ENCODE assay signal across 17 mouse cellular contexts in genomic region chr1:151689032-151689431, GRCm38 (mm10).
DNase-seq lines count a peak whose midpoint lies in the region; ATAC-seq lines count a peak whose summit lies in the region.
"Had no signal": no experiment of that assay in that cellular context is flagged by ENCODE, and none has a peak within 500 bp of the region (broad histone marks: within the 10 kb centered on the region; RNA-seq: fewer than 3 reads in every experiment).

No protein-coding gene starts in this region.

- no peak for DNase-seq in lung, postnatal 25 days (ENCODE audit: low spot score)
- peak; percentile 74 for DNase-seq in adrenal gland, adult 8-10 months
- no peak for DNase-seq in limb, embryonic 10.5 days (ENCODE audit: low spot score)
- no peak for DNase-seq in frontal cortex, adult 2 months (ENCODE audit: extremely low spot score in 1 of 2, low spot score in 1 of 2)
- DNase-seq in thymus, postnatal 0 days (ENCODE audit: low spot score) = no peak
- DNase-seq: cerebellum, postnatal 10 days; heart, postnatal 36 days; kidney, postnatal 36 days; liver; thymus, postnatal 14 days had no signal

- no peaks in the 10 kb centered on the region for H3K36me3 ChIP-seq in lung, embryonic 16.5 days (ENCODE audit: control insufficient read depth, insufficient read depth, low read length)
- H3K36me3 ChIP-seq in stomach, embryonic 15.5 days = no peaks in the 10 kb centered on the region
- H3K36me3 ChIP-seq in limb, embryonic 10.5 days = no peaks in the 10 kb centered on the region
- H3K36me3 ChIP-seq: embryonic facial prominence, embryonic 10.5 days; forebrain, embryonic 10.5 days; neural tube, embryonic 13.5 days had no signal

- peak overlapping the region; percentile 56 for H3K27ac ChIP-seq in lung, embryonic 16.5 days (ENCODE audit: low read length)
- 0 out of 2 replicates have a peak overlapping the region, but pooled peaks have one; percentile 32 for H3K27ac ChIP-seq in stomach, embryonic 15.5 days
- H3K27ac ChIP-seq in limb, embryonic 10.5 days = no peak overlapping the region
- H3K27ac ChIP-seq: embryonic facial prominence, embryonic 10.5 days; forebrain, embryonic 10.5 days; left cerebral cortex, adult 2 months; neural tube, embryonic 13.5 days had no signal

- peaks cover 31% of the 10 kb centered on the region for H3K4me1 ChIP-seq in lung, embryonic 16.5 days (replicated peaks; ENCODE audit: control insufficient read depth, insufficient read depth, low read length)
- peaks cover 25% of the 10 kb centered on the region for H3K4me1 ChIP-seq in stomach, embryonic 15.5 days
- H3K4me1 ChIP-seq in limb, embryonic 10.5 days = peaks cover 29% of the 10 kb centered on the region

- no peak overlapping the region for H3K4me2 ChIP-seq in lung, embryonic 16.5 days (ENCODE audit: low read depth, low read length)
- H3K4me2 ChIP-seq in stomach, embryonic 15.5 days = no peak overlapping the region
- H3K4me2 ChIP-seq: neural tube, embryonic 13.5 days had no signal

- WGBS in lung, embryonic 16.5 days = 61% methylated on average over 5 of the region's 5 CpGs
- 54% methylated on average over 5 of the region's 5 CpGs for WGBS in stomach, embryonic 15.5 days
- WGBS in limb, embryonic 10.5 days = 72% methylated on average over 5 of the region's 5 CpGs

- H3K9ac ChIP-seq in lung, embryonic 16.5 days (ENCODE audit: low read length) = no peak overlapping the region
- no peak overlapping the region for H3K9ac ChIP-seq in stomach, embryonic 15.5 days
- H3K9ac ChIP-seq: neural tube, embryonic 13.5 days had no signal

- H3K27me3 ChIP-seq in lung, embryonic 16.5 days (ENCODE audit: control insufficient read depth, insufficient read depth, low read depth, low read length) = no peaks in the 10 kb centered on the region
- H3K27me3 ChIP-seq in stomach, embryonic 15.5 days (replicated peaks) = no peaks in the 10 kb centered on the region
- no peaks in the 10 kb centered on the region for H3K27me3 ChIP-seq in limb, embryonic 10.5 days (ENCODE audit: low read depth, poor library complexity, severe bottlenecking)
- H3K27me3 ChIP-seq: neural tube, embryonic 13.5 days had no signal

- no peak for ATAC-seq in lung, embryonic 16.5 days (ENCODE audit: low read depth)
- peak; percentile 8 for ATAC-seq in inflammation-experienced regulatory T-cells, adult 6 months
- ATAC-seq in stomach, embryonic 15.5 days (ENCODE audit: insufficient read depth, low FRiP score, low read depth) = 0 out of 2 replicates have a peak, but pooled peaks have one; percentile 10

- H3K4me3 ChIP-seq in lung, embryonic 16.5 days (ENCODE audit: low read length) = no peak overlapping the region
- H3K4me3 ChIP-seq in stomach, embryonic 15.5 days (replicated peaks) = no peak overlapping the region
- H3K4me3 ChIP-seq in limb, embryonic 10.5 days = no peak overlapping the region
- H3K4me3 ChIP-seq: embryonic facial prominence, embryonic 10.5 days; forebrain, embryonic 10.5 days; left cerebral cortex, adult 2 months; neural tube, embryonic 13.5 days had no signal

- no peaks in the 10 kb centered on the region for H3K9me3 ChIP-seq in lung, embryonic 16.5 days (ENCODE audit: control insufficient read depth, low read length)
- no peaks in the 10 kb centered on the region for H3K9me3 ChIP-seq in stomach, embryonic 15.5 days
- H3K9me3 ChIP-seq in limb, embryonic 10.5 days (replicated peaks) = no peaks in the 10 kb centered on the region
- H3K9me3 ChIP-seq: embryonic facial prominence, embryonic 10.5 days; forebrain, embryonic 10.5 days; neural tube, embryonic 13.5 days had no signal
